Mouse (Mus musculus) small intestine, adult 2 months (tissue): ENCODE measurements at regions not wholly inside any gene's neighbourhood (a gene's known extent, or its start where the extent isn't known, plus 50 kb on each side); places are given as distances from the start of the nearest gene placed in this dataset.

Experiments used
- CTCF ChIP-seq: fragments of 200-500 bp; IDR thresholded peaks from 2 replicates; pipeline ENCODE4 v1.5.1; 2012; ENCODE audit warnings: low read depth, mild to moderate bottlenecking, control low read depth, inconsistent platforms, low read length, moderate library complexity, mixed read lengths; ENCODE audit not compliant: insufficient replicate concordance, insufficient read length; ENCODE audit errors: extremely low read depth
- POLR2A ChIP-seq: fragments of 200-500 bp; IDR thresholded peaks from 2 replicates; pipeline ENCODE4 v1.6.1; 2012; ENCODE audit warnings: low read depth, mild to moderate bottlenecking, control low read depth, inconsistent platforms, low read length, moderate library complexity

DNA sequence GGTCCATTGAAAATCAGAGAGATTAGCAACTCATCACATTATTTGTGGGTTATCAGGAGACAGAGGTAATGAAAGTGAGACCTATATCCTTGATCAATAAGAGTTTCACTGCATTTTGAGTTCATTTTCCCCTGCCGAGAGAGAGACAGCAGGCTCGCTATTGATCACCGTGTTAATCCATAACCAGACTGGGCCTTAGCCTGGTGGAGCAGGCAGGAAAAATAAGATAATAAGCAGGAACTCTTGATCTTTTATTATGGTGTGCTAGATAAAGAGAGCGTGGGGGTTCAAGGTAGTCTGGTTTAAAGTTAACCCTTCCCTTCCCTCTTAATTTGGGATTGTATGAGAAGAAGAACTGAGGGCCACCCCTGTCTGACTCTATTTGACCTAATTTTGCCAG is 113.3 kb downstream of the Nr2f2 start:
- TF ChIP-seq CTCF (no peak), POLR2A (no peak)
